Mouse (Mus musculus): Measurements from ENCODE around the gene Scn3b.
A peak's percentile ranks its signal among the peaks of the same experiment; 100 is the strongest.

Gene Scn3b

DNA sequence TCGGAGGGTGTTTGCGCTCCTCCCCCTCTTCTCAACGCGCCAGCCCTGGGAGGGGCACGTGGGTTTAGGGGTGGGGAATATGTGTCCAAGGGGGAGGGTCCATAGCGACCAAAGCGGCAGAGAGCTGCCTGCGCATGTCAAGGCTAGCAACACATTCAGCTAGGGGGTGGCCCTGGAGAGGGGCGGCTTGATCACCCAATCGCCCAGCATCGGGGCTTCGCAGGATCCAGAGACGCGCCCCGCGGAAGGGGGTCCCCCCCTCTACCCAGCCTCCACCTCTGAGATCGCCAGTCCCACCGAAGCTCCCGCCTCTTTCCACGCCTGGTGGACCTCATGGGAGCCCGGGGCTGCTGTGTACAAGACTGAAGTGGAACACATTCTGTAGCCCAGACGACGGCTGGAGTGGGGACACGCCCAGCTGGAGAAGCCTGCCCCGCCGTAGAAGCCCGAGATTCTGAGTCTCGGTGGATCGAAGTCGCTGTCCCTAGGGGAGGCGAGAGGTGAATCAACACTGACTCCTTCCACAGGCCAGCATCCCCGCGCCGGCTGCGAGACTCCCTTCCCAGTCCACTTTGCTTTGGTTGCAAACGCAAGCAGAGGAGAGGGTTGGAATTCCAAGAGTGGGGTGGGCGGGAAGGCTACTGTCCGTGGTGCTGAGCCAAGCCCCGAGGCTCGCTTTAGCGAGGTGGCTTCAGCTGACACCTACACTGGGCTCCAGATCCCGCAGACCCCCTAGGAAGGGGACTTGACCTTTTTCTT lies at the start of gene Scn3b:
Gene Scn3b, plus strand, starts transcription at position 115 of the 759 bp plus-strand sequence.
- DNase-seq (ENCODE audit: low read depth, low spot score) = peak; percentile 58

DNA sequence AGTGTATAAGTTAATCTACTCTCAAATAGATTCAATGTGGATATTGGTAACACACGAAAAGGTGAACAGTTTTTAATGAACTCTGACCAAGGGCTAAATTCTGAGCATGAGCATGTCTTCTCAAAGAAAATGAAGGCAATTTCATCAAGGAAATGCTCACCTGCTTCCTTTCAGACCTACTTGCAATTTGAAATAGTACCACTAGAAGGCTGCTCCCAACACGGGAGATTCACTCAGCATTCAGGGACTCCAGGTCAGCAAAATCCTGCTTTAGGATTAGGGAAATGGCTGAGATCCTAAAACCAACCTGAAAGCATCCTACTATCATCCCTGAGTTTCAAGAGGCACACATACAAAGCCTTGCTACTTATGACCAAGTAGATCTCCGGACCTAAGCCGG lies 44.7 kb upstream of the Scn3b start:
- no peak for DNase-seq (ENCODE audit: low read depth, low spot score)

DNA sequence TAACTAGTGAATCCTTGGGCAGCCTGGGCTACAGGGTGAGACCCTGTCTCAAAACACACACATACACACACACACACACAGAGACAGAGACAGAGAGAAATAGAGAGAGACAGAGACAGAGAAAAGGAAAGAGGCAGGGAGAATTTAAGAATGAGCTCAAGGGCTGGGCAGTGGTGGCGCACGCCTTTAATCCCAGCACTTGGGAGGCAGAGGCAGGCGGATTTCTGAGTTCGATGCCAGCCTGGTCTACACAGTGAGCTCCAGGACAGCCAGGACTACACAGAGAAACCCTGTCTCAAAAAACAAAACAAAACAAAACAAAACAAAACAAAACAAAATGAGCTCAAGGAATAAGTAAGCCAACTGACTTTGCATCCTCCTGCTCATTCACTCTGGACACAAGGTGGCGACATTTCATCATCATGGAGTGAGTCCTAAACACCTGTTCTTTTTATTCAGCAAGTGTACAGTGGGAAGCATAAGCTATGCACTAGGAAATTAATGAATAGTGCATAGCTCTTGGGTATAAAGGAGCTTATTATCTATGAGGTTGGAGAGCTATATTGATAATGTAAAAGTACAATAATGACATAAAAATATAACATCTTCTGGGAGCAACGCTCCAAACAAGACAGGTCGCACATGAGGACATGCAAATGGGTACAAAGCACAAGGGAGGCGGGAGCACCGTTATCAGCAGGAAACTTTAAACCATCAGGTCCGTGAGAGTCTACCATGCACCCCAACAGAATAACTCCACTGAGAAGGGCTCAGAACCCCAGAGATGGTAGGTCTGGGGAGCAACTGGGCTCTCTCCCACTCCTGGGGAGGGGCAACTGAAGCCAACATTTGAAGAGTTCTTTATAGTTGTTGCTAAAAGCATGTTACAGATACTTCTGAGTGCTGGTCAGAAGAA lies 40.9 kb upstream of the Scn3b start:
- peak; percentile 51 for DNase-seq (ENCODE audit: low read depth, low spot score)

DNA sequence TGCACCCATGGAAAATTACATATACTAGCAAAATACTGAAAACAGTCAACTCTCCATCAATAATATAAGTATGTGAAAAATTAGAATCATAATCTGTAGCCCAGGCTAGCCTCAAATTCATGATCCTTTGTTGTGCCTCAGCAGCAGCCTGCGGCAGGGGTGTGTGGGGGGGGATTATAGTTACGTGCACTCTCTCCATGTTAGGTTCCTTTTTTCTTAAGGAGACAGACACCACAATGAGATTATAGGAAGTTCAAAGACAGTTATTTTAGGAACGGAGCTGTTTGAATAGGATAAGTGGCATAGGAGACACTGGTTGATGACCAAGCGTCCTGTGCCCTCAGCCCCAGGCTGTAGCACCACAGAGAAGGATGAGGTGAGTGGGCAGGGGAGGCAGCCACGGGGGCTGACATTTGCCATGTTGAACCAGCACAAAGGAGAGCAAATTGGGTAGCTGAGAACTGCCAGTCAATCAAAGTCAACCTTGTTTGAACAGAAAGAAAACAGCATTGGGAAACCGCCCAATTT lies 40.1 kb upstream of the Scn3b start:
- DNase-seq (ENCODE audit: low read depth, low spot score) = no peak

DNA sequence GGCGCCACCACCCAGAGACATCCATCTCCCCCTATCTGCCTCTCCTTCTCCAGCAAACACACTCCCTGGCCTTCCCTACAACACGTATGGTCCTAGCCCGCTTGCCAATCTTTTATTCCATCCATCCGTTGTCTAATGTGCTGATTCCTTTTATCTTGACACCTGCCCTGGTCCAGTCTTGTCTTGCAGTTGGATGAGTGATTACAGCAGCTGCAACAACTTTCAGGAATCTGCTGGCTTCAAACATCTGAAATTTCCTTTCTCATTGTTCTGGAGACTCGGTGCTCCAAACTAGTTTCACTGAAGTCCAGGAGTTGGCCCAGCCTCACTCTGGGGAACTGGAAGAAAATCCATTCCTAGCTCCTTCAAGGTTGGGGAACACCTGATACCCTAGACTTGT lies 39.5 kb upstream of the Scn3b start:
- DNase-seq (ENCODE audit: low read depth, low spot score) = no peak

DNA sequence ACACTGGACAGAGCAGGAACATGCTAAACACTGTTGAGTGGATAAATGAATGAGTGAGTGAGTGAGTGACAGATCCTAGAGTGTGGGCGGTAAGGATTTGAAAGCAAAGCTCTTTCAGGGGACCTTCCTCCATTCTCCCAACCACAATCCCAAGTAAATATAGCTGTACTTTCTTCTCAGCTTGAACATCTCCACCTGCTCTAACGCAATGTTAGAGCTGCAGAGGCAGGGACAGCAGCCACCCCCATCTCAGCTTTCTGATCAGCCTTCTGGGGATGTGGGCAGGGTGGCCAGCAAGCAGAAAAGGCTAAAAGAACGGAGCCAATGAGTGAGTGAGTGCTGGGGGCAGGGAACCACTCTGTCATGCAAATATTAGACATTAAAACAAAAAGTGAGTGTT lies 38.0 kb upstream of the Scn3b start:
- no peak for DNase-seq (ENCODE audit: low read depth, low spot score)

DNA sequence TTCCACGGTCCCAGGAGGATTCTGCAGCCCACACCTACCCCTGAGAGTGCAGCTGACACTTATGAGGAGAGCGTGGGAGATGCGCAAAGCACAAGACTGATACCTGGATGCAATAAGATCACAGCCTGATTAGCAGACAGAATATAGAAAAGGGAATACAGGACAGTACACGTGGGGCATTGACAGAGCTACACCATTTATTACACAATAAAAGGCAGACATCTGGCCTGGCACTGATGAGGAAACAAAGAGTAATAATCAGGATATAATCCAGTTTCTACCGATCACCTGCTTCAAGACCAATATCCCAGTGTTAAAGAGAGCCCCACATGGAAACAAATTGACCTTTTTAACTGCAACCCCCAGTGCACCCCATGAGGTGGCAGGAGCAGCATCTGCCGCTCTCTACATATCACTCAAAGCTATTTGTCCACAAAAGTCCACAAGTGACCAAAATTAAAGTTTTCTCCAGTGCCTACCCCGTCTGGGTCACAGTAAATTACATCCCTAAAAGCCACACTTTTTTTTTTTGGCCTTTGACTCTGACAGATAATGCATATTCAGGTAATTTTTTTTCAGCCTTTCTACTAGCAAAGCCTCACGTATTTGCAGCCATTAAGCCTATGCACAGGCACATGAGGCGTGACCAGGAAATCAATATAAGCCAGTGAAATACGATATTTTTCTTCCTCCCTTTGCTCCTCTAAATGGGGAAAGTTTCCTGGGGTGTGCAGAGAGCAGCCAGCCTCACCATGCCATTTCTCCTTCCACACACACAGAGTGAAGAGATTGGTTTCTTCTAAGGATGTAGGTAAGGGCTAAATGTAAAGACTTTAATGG lies 34.6 kb upstream of the Scn3b start:
- no peak for DNase-seq (ENCODE audit: low read depth, low spot score)

DNA sequence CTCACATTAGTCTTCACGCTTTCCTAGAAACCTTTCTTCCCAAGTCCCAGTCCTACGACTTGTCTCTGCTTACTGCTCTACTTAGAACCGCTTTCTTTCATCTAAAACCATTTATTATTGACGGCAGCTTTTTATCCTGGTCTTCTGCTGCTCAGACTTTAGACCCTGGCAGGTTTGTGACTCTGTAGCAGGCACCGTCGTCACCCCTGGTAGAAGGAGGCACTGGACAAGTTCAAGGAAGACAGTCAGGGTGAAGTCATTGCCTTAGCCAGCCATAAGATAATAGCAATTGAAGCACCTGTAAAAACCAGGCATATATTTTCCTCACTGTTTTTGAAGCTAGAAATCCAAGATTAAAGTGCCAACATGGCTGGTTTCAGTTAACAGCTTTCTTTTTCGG lies 33.8 kb upstream of the Scn3b start:
- DNase-seq (ENCODE audit: low read depth, low spot score) = no peak

DNA sequence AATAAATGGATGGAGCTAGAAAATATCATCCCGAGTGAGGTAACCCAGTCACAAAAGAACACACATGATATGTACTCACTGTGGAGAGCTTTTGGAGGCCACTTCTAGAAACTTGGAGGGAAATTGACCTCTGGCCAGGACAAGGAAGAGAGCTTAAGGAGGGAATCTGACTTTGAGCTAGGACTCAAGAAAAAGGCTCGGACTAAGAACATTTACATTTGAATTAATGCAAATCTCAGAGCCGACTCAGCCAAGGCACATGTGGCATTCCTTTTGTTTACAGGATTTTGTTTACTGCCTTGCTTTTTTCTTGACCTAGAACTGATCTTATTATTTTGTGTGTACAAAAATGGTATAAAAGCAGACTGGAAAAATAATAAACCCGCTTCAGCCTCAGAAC lies 29.3 kb upstream of the Scn3b start:
- no peak for DNase-seq (ENCODE audit: low read depth, low spot score)

DNA sequence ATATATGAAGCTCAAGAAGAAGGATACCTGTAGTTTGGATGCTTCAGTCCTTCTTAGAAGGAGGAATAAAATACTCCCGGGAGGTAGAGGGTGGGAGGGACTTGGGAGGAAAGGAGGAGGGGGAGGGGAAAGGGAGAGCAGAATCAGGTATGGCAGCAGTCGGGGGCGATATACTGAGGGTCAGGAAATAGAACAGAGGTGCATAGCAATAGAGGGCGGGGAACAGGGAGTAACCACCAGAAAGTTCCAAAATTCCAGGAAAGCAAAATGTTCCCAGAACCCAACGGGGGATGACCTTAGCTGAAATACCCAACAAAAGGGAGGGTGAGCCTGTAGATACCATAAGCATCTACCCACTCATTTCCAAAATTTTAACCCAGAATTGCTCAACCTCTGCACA lies 28.7 kb upstream of the Scn3b start:
- no peak for DNase-seq (ENCODE audit: low read depth, low spot score)

DNA sequence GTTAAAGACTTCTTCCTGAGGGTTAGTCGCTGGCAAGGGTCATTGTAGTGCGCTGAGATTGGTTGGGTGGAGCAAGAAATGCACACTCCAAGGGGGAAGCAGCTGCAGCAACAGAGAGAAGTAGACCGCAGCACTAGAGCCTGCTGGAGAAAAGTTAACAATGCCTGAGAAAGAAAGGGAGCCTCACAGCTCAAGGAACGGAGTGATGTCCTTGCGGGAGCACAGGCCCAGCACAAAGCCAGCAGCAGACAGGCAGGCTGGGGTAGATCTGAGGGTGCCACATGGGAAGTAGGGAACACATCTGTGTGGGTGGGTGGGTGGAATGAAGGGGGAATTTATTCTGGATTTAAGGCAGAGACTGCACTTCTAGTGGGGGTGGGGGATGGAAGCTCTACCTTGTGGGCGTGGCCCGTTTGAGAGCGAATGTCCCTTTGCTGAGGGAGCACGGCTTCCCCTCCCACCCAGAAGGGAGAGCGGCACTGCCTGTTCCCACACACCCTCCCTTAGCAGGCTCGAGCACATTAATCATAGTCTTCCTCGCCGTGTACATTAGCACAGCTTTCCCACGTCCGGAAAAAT lies 27.7 kb upstream of the Scn3b start:
- DNase-seq (ENCODE audit: low read depth, low spot score) = peak; percentile 40

DNA sequence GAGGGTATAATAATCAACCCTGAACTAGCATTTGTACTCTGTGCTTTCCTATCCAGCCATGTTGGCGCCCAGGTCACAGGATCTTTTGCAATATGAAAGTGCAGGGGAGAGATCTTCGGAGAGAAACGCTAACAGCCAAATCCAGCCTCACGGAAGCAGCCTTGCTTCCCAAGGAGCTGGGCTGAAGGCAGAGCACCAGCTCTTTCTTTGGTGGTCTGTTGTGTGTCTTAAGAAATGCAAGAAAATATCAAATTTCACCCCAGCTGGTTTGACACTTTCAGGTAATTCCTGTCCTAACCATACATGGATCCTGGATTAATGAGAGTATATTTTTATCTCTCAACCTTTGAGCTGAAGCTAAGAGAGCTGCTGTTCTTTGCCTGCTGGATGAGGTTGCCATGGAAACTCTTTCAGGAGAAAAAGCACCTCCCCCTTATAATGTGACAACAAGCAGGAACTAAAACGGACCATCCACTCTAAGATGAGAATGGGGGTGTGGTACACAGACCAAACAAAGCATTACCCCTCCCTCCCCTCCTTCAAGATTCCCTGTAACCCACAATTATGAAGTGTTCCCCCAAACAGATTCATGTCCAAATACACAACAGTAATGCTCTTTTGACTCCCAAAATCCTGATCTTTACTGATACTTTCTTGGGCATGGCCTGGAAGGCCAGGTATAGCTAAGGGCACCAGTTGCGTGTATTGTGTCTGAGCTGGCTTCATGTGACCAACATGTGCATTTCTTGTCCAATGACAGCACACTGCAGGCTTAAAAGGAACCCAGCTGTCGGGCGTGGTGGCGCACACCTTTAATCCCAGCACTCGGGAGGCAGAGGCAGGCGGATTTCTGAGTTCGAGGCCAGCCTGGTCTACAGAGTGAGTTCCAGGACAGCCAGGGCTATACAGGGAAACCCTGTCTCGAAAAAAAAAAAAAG lies 26.8 kb upstream of the Scn3b start:
- DNase-seq (ENCODE audit: low read depth, low spot score) = no peak

DNA sequence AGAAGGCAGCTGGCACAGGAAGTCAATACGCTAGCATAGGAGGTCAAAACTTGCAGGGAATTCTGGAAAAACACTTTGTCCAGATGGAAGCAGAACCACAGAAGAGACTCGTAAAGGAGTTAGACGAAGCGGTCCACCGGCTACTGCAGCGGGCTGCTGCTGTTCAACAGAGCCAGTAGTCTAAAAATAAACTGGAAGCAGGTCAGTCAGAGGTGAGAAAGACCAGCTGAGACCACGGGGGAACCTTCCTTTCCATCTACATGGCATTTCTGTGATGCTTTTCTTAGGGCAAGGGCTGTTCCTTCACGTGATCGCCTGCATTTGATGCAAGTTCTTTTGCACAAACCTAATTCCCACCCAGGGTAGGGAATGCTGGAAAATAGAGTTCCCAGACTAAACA lies 23.6 kb upstream of the Scn3b start:
- DNase-seq (ENCODE audit: low read depth, low spot score) = no peak

DNA sequence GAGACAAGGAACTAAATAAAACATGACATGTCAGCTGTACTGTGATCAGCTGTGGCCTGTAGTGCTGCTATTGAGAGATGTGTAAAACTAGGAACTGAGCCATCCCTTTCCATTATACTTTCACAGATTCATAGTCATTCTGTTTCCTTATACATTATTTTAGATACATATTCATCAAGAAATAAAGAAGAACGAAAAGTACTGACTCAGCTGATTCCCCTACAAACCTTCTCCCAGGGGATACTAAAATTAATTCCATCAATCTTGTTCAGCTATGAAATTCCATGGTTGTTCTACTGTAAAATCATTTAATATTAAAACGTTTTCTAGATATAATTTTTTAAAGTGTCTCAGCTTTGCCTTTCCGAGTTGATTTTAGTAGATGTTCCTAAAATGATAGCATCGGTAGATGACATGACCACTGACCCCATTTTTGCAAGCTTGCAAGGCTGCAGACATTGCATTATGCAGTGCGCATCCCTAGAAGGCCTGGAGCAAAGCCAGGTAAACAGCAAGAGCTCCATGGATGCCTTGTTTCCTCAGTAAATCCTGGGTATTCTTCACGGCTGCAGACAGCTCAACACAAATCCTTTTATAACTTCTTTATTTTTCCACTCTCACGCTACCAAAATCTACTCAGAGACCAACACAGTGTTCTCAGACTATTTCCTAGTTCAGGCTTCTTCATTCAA lies 22.9 kb upstream of the Scn3b start:
- no peak for DNase-seq (ENCODE audit: low read depth, low spot score)

DNA sequence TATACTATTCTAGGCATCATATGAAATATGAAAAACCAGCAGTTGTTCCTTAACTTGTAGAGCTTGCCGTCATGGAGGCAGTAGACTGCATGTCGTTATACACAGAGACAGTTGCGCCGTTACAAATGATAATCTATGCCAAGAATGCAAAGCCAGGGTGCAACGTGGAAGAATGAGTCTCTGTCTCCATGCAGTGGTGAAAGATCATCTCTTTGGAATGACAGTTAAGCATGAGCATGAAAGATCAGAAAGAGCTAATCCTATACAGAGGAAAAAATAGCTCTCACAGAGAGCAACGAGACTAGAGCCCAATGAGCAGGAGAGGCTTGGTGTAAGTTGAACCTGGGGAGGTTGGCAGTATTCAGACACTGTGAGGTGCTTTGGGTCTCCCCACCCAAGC lies 22.3 kb upstream of the Scn3b start:
- DNase-seq (ENCODE audit: low read depth, low spot score) = no peak

DNA sequence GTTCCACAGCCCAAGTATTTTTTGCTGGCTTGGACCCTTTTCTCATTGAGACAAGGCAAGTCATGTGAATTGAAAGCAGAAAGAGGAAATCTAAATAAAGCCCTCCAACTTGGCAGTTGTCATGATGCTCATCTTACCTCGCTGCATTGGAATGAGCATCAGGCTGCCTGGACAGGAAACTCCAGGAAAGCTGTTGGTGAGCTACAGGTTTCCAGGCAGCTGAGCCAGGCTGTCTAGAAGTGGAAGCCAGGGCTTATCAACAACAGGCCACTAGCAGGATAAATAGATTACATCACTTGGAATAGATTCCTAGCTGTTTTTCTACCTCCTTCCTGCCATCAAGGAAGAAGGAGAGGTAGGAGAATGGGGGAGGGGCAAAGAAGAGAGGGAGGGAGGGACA lies 19.9 kb upstream of the Scn3b start:
- no peak for DNase-seq (ENCODE audit: low read depth, low spot score)

DNA sequence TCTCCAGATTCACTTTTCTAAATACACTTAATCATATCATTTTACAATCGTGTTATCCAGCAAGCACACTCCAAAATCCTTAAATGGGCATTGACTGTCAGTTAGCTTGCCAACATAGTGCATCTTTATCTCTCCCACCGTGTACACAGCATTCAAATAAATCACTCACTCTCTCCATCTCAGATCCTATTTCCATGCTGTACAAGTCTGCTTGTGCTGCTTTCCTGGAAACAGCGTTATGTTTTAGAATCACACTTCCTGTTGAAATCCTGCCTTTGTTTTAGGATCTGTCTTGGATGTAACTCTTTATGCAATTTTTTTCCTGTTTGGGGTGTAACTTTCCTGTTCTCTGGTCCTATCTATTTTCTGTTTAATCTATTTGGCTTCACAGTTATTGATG lies 16.6 kb upstream of the Scn3b start:
- no peak for DNase-seq (ENCODE audit: low read depth, low spot score)

DNA sequence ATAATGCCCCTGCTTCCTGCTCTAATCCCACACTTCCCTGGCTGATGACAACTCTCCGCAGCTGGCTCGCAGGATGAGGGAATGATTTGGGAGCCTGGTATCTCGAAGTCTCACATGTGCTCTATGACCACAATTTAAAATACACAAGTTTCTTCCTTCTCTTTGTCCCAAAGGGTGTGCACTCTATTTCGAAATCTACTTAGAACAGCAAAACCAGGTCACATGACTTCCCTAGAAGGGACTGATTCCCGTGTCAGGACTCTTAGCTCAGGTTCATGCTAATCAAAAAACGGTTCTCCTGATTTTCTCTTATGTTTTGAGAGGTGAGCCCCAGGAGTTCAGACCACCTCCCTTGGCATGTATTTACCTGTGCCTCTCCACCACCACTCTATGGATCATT lies 5.1 kb upstream of the Scn3b start:
- DNase-seq (ENCODE audit: low read depth, low spot score) = no peak

DNA sequence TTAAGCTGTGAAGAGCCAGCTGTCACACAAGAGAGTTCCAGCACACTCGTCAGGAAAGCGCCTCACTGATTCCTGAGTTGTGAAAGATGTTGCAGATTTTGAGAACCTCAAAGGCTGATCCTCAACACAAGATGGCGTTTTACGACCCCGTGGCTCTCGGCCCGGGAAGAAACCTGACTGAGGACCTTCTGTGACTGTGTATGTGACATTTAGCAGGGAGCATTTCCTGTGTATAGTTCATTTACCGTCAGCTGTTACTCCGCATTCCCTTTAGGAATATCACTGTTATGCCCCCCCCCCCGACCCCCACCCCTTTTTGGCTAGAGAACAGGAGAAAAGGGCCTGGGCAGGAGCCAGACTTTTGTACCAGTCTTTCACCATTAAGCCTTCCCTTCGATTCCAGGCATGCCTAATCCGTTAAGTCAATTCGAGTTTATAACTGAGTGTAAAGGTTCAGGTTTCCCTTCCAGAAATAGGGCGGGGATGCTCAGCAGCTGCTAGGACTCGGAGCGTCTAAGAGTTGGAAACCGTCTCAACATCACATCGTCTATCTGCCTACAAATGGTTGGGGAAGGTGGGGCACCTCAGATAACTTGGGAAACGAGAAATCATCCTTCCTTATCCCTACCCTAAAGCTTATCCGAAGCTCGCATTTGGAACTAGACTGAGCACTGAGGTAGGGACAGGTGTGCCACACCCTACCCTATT lies 823 bp upstream of the Scn3b start:
- peak; percentile 5 for DNase-seq (ENCODE audit: low read depth, low spot score)

All from embryo, embryonic 11.5 days (tissue).